Mouse (Mus musculus) liver, embryonic 13.5 days (tissue): ENCODE measurements around the gene Slc41a1. TPM values are rescaled to one million over a fixed set of nuclear protein-coding genes. Genes with fewer than 3 reads are reported as not detected.

ENCODE experiments used
- ATAC-seq: fragments of 200-750 bp; cut with Nextera tagmentation; 2 replicates; pipeline ENCODE4 v1.8.0; 2017; ENCODE audit warnings: low read depth, mild to moderate bottlenecking, moderate number of reproducible peaks, moderate library complexity
- DNase-seq: peaks from one replicate; pipeline ENCODE4 v3.0.0; 2022
- H3K27ac ChIP-seq: fragments of 300-500 bp; sonication (generic); 2 replicates; pipeline ENCODE4 v1.5.1; 2015; ENCODE audit warnings: moderate library complexity, mild to moderate bottlenecking, inconsistent platforms
- H3K27me3 ChIP-seq: fragments of 300-500 bp; sonication (generic); 2 replicates; pipeline ENCODE4 v1.6.1; 2015; ENCODE audit warnings: mild to moderate bottlenecking, inconsistent platforms
- H3K36me3 ChIP-seq: fragments of 300-500 bp; sonication (generic); 2 replicates; pipeline ENCODE4 v1.6.1; 2015; ENCODE audit warnings: mild to moderate bottlenecking, inconsistent platforms
- H3K4me1 ChIP-seq: fragments of 300-500 bp; sonication (generic); replicated peaks from 2 replicates; pipeline ENCODE4 v1.6.1; 2015; ENCODE audit warnings: inconsistent platforms
- H3K4me2 ChIP-seq: fragments of 300-500 bp; sonication (generic); 2 replicates; pipeline ENCODE4 v1.6.1; 2015; ENCODE audit warnings: inconsistent platforms, mild to moderate bottlenecking, moderate library complexity
- H3K4me3 ChIP-seq: fragments of 300-500 bp; sonication (generic); replicated peaks from 2 replicates; pipeline ENCODE4 v1.5.1; 2015; ENCODE audit warnings: mild to moderate bottlenecking, inconsistent platforms
- H3K9ac ChIP-seq: fragments of 300-500 bp; sonication (generic); 2 replicates; pipeline ENCODE4 v1.6.1; 2015; ENCODE audit warnings: mild to moderate bottlenecking, inconsistent platforms
- H3K9me3 ChIP-seq: fragments of 300-500 bp; sonication (generic); replicated peaks from 2 replicates; pipeline ENCODE4 v1.6.1; 2016; ENCODE audit warnings: inconsistent platforms
- WGBS: fragments of 180-500 bp; shearing (Covaris S2); methylation state at CpG from one replicate; pipeline ENCODE4 v1.1.7; 2015; ENCODE audit not compliant: insufficient replicate concordance; 5-methylcytosine and 5-hydroxymethylcytosine counted together
- polyA plus RNA-seq: library from polyadenylated mRNA; unstranded; fragments of >200 nt; fragmentation: Nextera tagmentation; extraction: Ambion mirVana; gene quantifications from 2 replicates; pipeline ENCODE4 v1.2.1, GENCODE M21; 2015

The Slc41a1 gene
- polyA plus RNA-seq, 1 experiment from 2014 or later: 1.1 TPM

- H3K4me3 ChIP-seq: peak overlapping the region; percentile 66
- peaks cover 8% of the 10 kb centered on the region; the same call in 1 of the 2 replicates for H3K27me3 ChIP-seq
- ATAC-seq (peak; percentile 94), DNase-seq (peak; percentile 83)
- no peaks in the 10 kb centered on the region for H3K36me3 ChIP-seq
- under 1% methylated on average over 35 of the region's 36 CpGs for WGBS
- no peaks in the 10 kb centered on the region for H3K9me3 ChIP-seq
- peaks cover 20% of the 10 kb centered on the region for H3K4me1 ChIP-seq
- H3K4me2 ChIP-seq: peak overlapping the region; percentile 92
- H3K9ac ChIP-seq: peak overlapping the region; percentile 77
- H3K27ac ChIP-seq: no peak overlapping the region
Observed at GRCm38 (mm10) chr1:131827787-131828258, 530 bp downstream of the Slc41a1 start.

GRCm38 (mm10) chr1:131828297-131829126 lies 1.2 kb downstream of the Slc41a1 start:
- no peaks in the 10 kb centered on the region for H3K9me3 ChIP-seq
- peaks cover 8% of the 10 kb centered on the region; the same call in 1 of the 2 replicates for H3K27me3 ChIP-seq
- no peak overlapping the region for H3K27ac ChIP-seq
- peak overlapping the region; percentile 66 for H3K4me3 ChIP-seq
- peak overlapping the region; percentile 92 for H3K4me2 ChIP-seq
- peak; percentile 63 for ATAC-seq
- 2% methylated on average over 21 of the region's 22 CpGs for WGBS
- DNase-seq: no peak
- H3K36me3 ChIP-seq: no peaks in the 10 kb centered on the region
- H3K9ac ChIP-seq: peak overlapping the region; percentile 77
- peaks cover 20% of the 10 kb centered on the region for H3K4me1 ChIP-seq

GRCm38 (mm10) chr1:131829279-131829678 lies 2.0 kb downstream of the Slc41a1 start:
- H3K4me2 ChIP-seq: peak overlapping the region; percentile 92
- peak overlapping the region; percentile 66; the same call in 1 of the 2 replicates for H3K4me3 ChIP-seq
- no peaks in the 10 kb centered on the region for H3K9me3 ChIP-seq
- no peak overlapping the region for H3K27ac ChIP-seq
- DNase-seq: no peak
- H3K9ac ChIP-seq: peak overlapping the region; percentile 22; the same call in 1 of the 2 replicates
- peaks cover 8% of the 10 kb centered on the region; the same call in 1 of the 2 replicates for H3K27me3 ChIP-seq
- H3K4me1 ChIP-seq: peaks cover 20% of the 10 kb centered on the region
- no peaks in the 10 kb centered on the region for H3K36me3 ChIP-seq
- WGBS: 36% methylated on average over 5 of the region's 5 CpGs
- no peak for ATAC-seq

GRCm38 (mm10) chr1:131830561-131830960 lies 3.3 kb downstream of the Slc41a1 start:
- Histone ChIP-seq H3K4me3 (no peak overlapping the region), H3K27me3 (peaks cover 8% of the 10 kb centered on the region; the same call in 1 of the 2 replicates), H3K4me1 (peaks cover 20% of the 10 kb centered on the region), H3K36me3 (no peaks in the 10 kb centered on the region), H3K9me3 (no peaks in the 10 kb centered on the region), H3K4me2 (no peak overlapping the region), H3K27ac (no peak overlapping the region), H3K9ac (no peak overlapping the region)
- 87% methylated on average over 15 of the region's 15 CpGs for WGBS
- DNase-seq (no peak), ATAC-seq (no peak)

GRCm38 (mm10) chr1:131830971-131831641 lies 3.8 kb downstream of the Slc41a1 start:
- WGBS: 70% methylated on average over 8 of the region's 8 CpGs
- H3K4me2 ChIP-seq: no peak overlapping the region
- no peaks in the 10 kb centered on the region for H3K36me3 ChIP-seq
- H3K27ac ChIP-seq: no peak overlapping the region
- DNase-seq (no peak), ATAC-seq (no peak)
- no peak overlapping the region for H3K9ac ChIP-seq
- H3K27me3 ChIP-seq: peaks cover 8% of the 10 kb centered on the region; the same call in 1 of the 2 replicates
- H3K4me1 ChIP-seq: peaks cover 20% of the 10 kb centered on the region
- no peaks in the 10 kb centered on the region for H3K9me3 ChIP-seq
- H3K4me3 ChIP-seq: no peak overlapping the region

- no peak overlapping the region for H3K9ac ChIP-seq
- DNase-seq: no peak
- 76% methylated on average over 3 of the region's 3 CpGs for WGBS
- no peaks in the 10 kb centered on the region for H3K9me3 ChIP-seq
- H3K4me3 ChIP-seq: no peak overlapping the region
- no peak overlapping the region for H3K4me2 ChIP-seq
- H3K4me1 ChIP-seq: no peaks in the 10 kb centered on the region
- H3K27me3 ChIP-seq: no peaks in the 10 kb centered on the region
- H3K36me3 ChIP-seq: no peaks in the 10 kb centered on the region; the same call in 1 of the 2 replicates
- ATAC-seq: no peak
- H3K27ac ChIP-seq: no peak overlapping the region
Observed at GRCm38 (mm10) chr1:131837035-131837434, 9.7 kb downstream of the Slc41a1 start.

- no peaks in the 10 kb centered on the region for H3K4me1 ChIP-seq
- H3K9me3 ChIP-seq: no peaks in the 10 kb centered on the region
- no peak overlapping the region for H3K4me3 ChIP-seq
- no peak overlapping the region for H3K9ac ChIP-seq
- no peak for ATAC-seq
- no peak overlapping the region for H3K27ac ChIP-seq
- DNase-seq: no peak
- 63% methylated on average over 5 of the region's 5 CpGs for WGBS
- H3K36me3 ChIP-seq: no peaks in the 10 kb centered on the region; the same call in 1 of the 2 replicates
- H3K4me2 ChIP-seq: no peak overlapping the region
- no peaks in the 10 kb centered on the region for H3K27me3 ChIP-seq
Observed at GRCm38 (mm10) chr1:131838542-131838941, 11.2 kb downstream of the Slc41a1 start.

- DNase-seq: no peak
- peaks cover 2% of the 10 kb centered on the region for H3K36me3 ChIP-seq
- no peak overlapping the region for H3K9ac ChIP-seq
- H3K4me2 ChIP-seq: no peak overlapping the region
- H3K4me3 ChIP-seq: no peak overlapping the region
- H3K4me1 ChIP-seq: no peaks in the 10 kb centered on the region
- no peaks in the 10 kb centered on the region for H3K27me3 ChIP-seq
- H3K27ac ChIP-seq: no peak overlapping the region
- H3K9me3 ChIP-seq: no peaks in the 10 kb centered on the region
- 72% methylated on average over 2 of the region's 2 CpGs for WGBS
- no peak for ATAC-seq
Observed at GRCm38 (mm10) chr1:131839279-131839678, 12.0 kb downstream of the Slc41a1 start.

GRCm38 (mm10) chr1:131842221-131842620 lies 14.9 kb downstream of the Slc41a1 start:
- Histone ChIP-seq H3K27me3 (no peaks in the 10 kb centered on the region), H3K27ac (no peak overlapping the region), H3K9ac (no peak overlapping the region), H3K36me3 (peaks cover 6% of the 10 kb centered on the region), H3K4me3 (no peak overlapping the region), H3K4me2 (no peak overlapping the region), H3K9me3 (no peaks in the 10 kb centered on the region), H3K4me1 (0 out of 2 replicates have a peak, but pooled peaks cover 3% of the 10 kb centered on the region)
- WGBS: 80% methylated on average over 4 of the region's 4 CpGs
- no peak for ATAC-seq
- no peak for DNase-seq

- no peak for DNase-seq
- WGBS: 89% methylated on average over 10 of the region's 10 CpGs
- Histone ChIP-seq H3K9me3 (no peaks in the 10 kb centered on the region), H3K4me3 (no peak overlapping the region), H3K9ac (no peak overlapping the region), H3K36me3 (peaks cover 6% of the 10 kb centered on the region), H3K4me2 (no peak overlapping the region), H3K4me1 (0 out of 2 replicates have a peak, but pooled peaks cover 3% of the 10 kb centered on the region), H3K27me3 (no peaks in the 10 kb centered on the region), H3K27ac (no peak overlapping the region)
- ATAC-seq: no peak
Observed at GRCm38 (mm10) chr1:131843758-131844157, 16.5 kb downstream of the Slc41a1 start.

GRCm38 (mm10) chr1:131844883-131845282 lies 17.6 kb downstream of the Slc41a1 start:
- Histone ChIP-seq H3K27me3 (no peaks in the 10 kb centered on the region), H3K36me3 (peaks cover 6% of the 10 kb centered on the region), H3K27ac (no peak overlapping the region), H3K9me3 (no peaks in the 10 kb centered on the region), H3K4me1 (0 out of 2 replicates have a peak, but pooled peaks cover 3% of the 10 kb centered on the region), H3K4me3 (no peak overlapping the region), H3K4me2 (no peak overlapping the region), H3K9ac (no peak overlapping the region)
- DNase-seq: no peak
- 70% methylated on average over 8 of the region's 8 CpGs for WGBS
- no peak; the same call in 1 of the 2 replicates for ATAC-seq
